Mouse (Mus musculus) right cerebral cortex, postnatal 4 days (tissue): ENCODE results near the gene Mon2.
A peak's percentile ranks its signal among the peaks of the same experiment; 100 is the strongest.

Experiments
- DNase-seq: peaks from one replicate; pipeline ENCODE4 v3.0.0-alpha.2; 2022

The Mon2 gene

DNA sequence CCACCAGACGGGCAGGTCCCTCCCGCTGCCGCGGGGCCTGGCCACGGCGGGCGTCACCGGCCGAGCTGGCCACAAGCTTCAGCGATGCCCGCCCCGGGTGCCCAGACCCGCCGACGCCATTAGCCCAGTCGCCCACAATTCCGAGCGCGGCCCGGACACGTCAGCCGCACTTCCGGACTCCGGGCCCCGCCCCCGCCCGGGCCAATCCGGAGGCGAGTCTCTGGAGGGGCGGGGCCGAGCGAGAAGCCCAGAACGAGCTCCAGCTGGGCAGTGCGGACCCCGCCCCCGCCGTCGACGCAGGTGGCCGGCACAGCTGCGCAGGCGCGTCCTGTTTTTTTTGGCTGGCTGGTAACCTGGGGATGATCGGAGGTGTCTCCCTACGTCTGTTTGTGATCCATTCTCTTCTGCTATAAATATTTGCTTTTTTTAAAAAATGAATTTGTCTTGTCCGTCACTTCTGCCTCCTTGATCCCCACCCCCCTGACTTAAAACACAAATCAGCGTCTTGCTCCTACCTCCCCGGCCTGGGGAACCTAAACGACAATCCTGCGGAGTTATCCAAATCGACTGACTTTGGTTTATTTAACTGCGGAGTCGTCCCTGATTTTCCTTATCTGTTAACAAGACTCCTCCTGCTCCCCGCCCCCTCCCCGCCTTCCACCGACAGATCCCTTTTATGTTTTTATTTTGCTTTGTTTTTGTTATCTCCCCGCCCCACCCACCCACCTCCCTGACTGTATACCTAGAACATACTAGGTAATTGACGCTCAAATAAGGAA lies at the start of gene Mon2:
TSS of gene Mon2 (minus strand) at position 261 of the 779 bp plus-strand sequence.
- DNase-seq: peak; percentile 94

DNA sequence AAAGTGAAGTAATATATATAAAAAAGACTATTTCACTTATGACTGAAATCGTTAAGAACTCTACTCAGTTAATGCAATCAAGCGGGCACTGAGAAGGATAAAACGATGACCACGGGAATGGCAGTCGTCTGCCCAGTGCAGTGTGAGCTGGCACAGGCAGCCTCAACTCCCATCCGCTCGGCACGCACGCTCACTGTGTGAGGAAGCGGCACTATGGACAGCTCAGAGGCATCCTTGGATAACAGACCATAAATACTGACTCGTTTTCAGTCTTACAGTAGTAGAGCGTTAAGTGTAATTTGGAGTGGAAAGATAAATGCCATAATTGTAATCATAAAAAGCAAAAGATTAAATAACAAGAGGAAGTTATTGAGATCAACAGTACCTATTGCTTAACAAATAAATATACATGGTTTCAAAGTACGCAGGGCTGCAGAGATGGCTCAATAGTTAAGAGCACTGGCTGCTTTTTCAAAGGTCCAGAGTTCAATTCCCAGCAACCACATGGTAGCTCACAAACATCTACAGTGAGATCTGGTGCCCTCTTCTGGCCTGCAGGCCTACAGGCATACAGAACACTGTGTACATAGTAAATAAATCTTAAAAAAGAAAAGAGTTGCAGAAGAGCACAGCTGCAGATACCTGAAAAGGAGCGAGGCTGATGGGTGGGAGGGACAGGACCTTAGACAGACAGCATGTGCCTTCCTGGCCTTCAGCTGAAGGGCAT lies 44.5 kb upstream of the Mon2 start:
- no peak for DNase-seq

DNA sequence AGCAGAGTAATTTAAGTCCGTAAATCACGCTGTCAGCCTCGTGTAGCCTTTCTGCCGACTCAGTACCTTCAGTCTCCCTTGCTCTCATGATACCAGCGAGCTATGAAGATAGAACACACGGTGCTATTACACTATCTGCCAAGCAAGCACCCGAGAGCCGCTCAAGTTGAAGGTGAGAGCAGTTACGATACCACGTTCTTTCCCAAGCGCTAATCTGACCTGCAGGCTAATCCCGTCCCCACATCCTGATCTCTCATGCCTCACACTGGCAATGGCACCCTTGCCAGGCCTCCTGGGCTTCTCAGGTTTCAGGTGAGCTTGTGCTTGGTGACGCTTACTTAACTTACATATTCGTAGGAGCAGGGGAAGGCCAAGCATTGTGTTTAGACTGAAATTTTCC lies 40.6 kb upstream of the Mon2 start:
- no peak for DNase-seq

DNA sequence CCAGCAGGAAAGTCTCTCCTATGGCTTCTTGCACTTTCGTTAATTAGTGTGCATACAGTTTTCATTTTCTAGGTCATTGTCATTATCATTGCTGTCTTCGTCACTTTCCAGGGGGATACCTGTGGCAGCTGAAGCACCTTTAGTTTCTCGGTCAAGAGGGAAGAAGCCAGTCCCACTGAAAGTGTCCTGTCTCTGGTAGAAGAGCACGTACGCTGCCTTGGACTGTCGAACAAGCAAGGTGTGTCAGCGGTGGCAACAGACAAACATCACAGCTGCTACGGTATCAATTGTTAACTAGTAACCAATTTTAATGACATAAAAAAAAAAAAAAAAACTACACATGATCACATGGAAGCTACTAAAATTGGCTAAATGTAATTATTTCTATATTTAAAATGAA lies 37.2 kb upstream of the Mon2 start:
- no peak for DNase-seq

DNA sequence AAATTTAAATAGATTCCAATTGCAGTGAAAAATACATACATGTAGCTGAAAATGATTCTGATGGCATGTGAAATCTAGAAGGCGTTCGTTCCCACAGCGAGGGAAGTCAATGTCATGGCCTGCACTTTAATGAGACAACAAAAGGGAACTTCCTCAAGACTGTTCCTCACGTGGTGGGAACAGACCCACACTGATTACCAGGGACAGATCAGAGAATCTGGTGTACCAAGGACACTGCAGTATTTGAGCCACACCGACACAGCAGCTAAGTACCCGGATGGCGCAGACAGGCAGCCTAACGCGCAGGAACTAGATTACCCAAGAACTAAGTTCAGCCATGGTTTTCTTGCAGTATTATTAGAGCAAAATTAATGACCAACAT lies 36.5 kb upstream of the Mon2 start:
- DNase-seq: no peak

DNA sequence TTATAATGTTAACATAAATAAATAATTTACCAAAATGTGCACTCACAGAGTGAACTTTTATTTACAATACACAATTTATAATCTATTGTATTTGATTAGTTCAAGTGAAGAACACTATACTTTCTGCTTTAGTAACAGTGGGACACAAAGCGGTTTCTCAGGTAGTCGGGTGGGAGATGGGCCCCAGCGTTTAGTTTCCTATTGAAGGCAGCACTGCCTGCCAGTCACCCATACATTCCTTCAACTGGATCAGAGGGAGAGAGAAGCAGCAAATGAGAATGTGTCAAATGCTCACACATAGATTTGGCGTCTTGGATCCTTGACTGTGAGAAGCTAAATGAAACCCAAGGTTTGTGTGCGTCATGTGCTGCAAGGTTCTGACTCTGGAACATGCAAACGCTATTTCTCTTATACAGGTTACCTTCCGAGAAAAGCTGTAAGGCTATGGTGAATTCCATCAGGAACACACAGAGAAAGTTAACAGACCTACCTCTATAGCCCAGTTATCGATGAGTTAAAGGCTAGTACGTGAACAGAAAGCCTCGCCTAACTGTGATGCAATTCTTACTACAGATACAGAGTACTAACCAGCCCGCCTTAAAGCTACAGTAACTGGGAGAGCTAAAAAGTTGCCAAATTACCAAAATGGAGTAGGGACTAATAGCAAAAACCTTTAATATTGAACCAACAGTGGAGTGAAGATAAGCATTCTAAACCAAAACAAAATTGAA lies 35.9 kb upstream of the Mon2 start:
- DNase-seq: no peak

DNA sequence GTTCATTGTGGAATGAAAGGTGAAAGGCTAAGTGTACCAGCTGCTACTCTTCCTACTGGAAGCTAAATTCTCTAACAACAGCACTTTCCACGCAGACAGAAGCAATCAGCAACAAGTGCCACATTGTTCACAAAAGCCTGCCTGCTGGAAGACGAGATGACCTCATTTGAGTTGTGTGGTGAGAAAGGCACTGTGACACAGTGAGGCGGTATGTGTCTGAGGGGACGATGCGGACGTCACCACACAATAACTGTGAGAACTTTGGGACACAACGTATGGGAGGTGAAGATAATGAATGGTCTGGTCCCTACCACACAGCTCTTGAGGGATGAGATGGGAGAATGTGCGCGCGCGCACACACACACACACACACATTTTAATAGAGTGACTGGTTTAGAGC lies 34.2 kb upstream of the Mon2 start:
- DNase-seq: no peak

DNA sequence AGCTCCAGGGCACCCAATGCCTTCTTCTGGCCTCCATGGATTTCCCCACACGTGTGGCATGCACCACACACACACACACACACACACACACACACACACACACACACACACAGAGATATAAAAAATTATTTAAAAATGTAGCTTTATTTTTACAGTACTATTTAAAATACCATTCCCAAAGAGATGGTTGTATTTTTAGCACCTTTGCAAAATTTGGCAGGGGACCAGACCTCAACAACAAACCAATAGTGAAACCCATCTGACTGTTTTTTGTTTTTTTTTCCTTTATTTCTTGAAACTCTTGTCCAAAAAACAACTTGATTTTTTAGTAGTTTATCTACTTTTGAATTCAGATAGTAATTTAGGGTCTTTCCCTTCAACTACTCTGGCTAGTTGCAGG lies 32.2 kb upstream of the Mon2 start:
- peak; percentile 35 for DNase-seq

DNA sequence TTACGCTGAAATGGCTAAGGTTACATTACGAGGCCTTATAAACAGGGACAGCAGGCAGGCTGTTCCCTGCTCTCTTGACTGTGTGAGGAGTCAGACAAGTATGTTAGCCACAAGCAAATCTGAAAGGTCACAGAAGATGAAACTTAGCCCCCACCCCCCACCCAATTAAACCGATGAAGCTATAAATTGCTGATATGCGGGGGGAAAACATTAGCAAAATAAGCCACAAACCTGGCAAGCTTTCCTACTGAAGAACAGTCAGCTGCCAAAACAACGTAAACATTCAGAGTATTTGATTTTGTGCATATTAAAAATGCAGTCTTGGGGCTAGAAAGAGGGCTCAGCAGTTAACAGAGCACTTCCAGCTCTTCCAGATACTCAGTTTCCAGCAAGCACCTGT lies 31.8 kb upstream of the Mon2 start:
- DNase-seq: no peak

DNA sequence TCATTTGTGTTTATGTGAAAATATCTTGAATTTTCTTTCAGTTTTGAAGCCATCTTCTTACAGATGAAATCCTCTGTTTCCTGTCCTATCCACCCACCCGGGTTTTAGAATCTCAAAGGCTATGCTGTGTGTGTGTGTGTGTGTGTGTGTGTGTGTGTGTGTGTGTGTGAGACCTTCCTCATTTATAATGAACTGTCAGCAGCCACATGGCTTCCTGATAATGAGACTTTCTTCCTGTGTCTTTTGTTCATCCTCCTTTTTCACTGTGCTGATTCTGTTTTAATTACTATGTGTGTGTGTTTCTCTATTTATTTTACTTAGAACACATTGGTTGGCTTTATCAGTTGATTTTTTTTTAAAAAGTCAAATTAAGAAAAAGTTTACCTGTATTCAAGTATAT lies 25.0 kb upstream of the Mon2 start:
- DNase-seq: no peak

DNA sequence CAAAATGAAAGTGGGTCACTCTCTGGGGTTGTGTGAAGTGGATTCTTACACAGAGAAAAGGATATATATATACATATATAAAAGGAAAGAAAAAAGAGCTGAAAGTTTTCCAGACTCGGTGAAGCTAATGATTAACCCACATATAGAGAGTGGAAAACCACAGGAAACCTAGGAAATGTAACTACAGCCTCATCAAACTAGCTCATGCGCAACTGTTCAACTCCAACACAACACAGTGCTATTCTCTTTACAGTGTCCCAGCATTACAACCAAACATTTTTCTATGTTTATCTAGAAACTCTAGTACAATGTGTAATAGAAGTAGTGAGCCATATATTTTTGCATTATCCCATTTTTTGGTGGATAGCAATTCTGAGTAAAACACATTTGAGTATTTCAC lies 24.3 kb upstream of the Mon2 start:
- DNase-seq: no peak

DNA sequence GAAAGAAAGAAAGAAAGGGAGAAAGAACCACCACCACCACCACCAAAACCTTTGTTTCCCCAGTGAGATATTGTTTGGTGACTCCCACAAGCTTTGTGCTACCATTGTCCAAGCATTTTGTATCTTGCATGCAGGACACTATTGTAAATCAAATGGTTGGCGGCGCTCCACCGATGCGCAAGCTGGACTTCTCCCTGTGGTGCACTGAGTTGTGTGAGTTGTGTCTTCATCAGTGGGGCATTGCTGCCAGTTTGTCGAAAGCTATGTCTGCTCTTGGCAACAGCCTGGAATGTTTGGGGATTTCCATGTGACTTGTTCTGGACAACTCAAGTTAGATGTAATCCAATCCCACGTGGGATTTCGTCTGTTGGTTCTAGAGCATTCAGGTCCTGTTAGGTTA lies 18.2 kb upstream of the Mon2 start:
- DNase-seq: no peak

DNA sequence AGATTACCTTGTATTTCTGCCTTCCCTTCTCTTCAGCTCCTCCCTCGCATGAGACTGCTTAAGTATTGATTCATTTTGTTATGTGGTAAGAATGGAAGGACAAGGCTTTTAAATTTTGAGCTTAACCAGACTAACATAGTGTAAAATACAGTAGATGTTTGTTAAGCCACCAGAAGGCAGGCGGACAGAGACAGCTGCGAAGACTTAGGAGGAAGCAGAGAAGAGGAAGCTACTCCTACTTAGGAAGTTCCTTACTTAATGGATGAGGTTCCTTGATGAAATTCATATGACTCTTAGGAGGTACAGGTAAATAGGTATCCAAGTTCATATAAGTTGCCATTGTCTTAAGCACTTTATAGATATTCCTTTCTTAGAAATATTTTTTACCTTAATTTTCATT lies 16.3 kb upstream of the Mon2 start:
- no peak for DNase-seq

DNA sequence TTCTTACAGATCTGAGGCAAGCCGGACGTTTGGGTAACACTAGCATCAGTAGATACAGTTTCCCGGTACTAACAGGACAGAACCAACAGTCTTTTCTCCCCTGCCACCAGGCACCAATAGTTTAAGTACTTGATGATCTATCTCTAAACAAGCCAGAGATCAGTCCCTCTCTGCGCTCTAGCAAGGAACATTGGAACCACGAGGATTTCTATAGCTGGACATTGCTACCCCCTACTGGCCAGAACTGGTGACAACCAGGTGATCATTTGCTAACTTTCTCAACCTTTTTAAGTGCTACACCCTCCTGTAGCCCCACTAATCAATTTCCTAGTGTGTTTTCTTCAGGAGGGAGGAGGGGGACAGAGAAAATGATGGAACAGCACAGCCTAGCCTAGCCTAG lies 15.4 kb upstream of the Mon2 start:
- DNase-seq: peak; percentile 37

DNA sequence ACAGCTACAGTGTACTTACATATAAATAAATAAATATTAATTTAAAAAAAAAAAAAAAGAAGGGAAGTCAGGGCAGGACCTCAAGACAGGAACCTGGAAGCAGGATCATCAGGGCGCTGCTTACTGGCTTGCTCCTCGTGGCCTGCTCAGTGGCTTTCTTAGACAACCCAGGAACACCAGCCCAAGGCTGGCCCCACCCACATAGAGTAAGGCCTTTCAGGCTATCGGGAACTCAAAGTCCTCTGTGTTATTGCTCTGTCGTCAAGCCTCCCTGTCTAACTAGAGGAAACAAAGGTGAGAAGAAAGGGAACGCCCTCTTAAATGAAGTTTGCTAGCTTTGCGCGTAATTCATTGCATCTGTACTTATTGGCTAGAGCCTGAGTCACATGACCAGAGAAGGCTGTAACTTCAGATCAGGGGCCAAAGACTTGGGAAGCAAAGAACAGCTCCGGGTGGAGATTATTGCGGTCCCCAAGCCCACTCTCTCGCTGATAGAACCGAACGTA lies 13.2 kb upstream of the Mon2 start:
- no peak for DNase-seq

DNA sequence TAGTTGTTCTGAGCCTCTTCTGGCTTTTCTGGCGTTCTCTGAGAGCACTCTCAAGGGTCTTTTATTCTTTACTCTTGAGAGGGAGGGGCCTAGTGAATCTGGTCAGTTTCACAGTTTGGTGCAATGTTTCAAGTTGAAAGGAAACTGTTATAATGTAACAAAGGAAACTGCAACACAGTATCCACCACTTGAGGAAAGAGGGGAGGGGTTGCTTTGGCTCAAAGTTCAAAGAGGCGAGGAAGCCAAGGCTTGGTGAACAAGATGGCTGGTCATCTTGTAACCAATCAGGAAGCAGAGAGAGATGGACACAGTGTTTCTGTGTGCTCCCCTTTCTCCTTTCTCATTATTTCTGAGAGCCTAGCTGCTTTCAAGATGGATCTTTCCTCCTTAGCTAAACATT lies 10.5 kb upstream of the Mon2 start:
- DNase-seq: no peak

DNA sequence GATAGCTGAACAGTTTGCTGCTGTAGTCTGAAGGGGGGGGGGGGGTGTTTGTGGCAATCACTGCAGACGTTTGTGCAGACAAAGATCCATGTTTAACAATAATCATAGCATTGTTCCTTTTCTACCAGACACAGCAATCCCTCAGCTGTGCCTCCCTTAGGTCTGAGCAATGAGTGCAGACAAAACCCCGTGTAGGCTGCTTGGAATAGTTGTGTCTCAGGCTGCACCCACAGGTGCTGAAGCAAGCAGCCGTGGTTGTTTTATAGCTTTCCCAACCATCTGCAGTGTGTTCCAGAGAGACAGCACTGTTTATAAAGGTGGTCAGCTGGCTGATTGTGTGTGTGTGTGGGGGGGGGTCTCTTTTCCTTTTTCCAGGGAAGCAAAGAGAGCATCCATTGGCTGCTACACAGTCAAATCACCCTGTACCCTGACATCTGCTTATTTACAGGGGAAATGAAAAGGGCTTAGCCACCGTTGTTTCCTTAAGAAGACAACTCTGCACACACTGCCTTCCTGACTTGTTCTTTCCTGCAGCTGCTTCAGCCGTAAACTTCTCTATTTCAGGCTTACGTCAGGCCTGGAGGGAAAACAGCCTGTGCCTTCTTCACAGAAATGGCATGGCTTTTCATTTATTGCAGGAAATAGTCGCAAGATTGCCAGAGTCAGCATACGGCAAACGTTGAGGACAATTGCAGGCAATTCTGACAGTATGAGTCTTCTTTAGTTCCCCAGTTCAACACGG lies 8.8 kb upstream of the Mon2 start:
- DNase-seq: no peak

DNA sequence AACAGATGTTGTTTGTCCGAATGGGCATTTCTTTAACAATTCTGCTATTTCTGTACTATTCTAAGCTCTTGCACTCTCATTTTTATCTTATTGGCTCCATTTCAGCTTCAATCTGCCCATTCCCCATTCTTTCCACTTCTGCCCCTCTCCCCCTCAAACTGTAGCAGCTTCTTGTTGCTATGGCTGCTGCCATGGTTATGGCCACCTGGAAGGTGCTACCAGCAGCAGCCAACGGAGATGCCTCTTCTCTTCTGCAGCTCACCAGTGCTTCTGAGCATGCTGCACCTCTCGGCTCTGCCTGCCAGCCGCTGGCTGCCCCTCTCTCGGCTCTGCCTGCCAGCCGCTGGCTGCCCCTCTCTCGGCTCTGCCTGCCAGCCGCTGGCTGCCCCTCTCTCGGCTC lies 8.0 kb upstream of the Mon2 start:
- DNase-seq: no peak

DNA sequence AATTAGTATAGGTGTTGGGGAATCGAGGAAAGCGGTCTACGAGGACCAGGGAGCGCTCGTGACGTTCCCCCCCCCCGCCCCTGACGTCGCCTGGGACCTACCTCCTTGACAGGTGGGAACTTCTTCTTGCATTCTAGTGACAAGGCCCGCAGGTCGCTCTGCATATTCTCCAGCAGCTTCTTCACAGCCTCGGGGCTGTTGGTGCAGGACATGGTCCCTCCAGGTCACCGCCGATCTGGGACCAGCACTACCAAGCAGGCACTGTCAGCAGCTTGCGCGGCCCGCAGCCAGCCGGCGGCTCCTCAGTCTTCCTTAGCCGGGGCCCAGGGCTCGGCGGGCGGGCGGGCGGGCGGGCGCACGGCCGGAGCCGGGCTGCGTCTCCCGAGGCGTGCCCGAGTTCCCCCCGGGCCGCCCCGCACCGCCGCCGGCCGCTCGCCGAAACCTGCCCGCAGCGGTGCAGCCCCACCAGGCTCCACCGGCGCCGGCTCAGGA lies 508 bp downstream of the Mon2 start:
- DNase-seq: peak; percentile 26

DNA sequence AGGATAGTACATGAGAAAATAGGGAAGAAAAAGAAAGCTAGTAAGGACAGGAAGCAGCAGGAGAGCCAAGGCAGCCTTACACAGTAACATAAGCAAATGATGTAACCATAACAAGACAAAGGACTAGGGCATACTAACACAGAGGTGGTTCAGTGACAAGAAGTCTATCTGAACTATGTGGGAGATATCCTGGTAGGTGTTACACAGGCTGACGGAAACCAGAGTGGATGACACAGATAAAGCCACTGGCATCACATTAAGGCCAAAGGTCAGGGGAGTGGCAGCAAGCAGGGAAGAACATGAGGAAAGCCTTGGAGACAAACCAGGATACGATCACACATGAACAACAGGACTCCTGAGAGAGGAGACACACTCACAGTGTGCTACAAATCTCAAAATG lies 4.3 kb downstream of the Mon2 start:
- no peak for DNase-seq

DNA sequence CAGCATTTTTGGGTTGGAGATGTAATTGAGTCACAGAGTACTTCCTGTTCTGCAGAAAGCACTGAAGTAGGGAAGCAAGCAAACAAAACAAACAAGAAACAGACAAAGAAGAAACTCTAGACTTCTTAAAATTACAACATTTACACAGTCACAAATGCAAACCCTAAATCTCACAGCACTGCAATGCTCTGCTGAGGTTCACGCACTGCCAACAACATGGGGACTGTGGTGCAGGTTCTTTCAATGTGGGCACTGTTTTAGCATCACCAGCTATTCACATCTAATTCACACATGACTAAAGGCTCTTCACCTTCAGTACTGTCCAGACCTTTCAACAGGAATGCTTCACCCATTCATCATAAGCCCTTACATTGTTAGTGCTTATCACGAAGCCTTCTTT lies 13.3 kb downstream of the Mon2 start:
- no peak for DNase-seq

DNA sequence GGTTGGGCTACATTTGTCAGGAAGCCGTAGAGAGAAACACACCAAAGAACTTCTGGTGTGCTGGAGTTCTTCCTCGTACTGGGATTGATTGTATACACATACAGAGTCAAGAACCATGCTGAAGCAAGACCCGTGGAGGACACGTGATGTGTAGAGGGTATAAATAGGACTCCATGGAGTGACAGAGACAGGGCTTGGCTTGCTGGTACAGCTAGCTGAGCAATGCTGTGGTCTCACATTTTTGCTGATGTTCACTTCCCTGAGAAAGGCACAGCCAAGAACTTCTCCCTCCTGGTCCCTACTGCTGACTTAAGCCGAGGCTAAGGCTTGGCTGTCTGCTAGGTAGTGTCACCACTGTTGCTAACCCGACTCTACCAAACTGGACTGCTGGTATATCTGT lies 15.5 kb downstream of the Mon2 start:
- no peak for DNase-seq

DNA sequence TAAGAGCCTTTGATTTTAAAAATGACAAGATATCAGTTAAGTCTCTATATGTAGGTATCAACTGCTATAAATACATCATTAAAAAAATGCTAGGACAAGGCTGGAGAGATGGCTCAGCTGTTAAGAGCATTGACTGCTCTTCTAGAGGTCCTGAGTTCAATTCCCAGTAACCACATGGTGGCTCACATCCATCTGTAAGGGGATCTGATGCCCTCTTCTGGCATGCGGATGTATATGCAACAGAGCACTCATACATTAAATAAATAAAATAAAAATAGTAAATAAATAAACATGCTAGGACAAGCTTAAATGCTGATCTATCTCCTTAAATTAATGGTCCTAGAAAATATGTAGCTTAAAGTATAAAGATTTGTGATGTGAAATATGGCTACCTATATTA lies 19.2 kb downstream of the Mon2 start:
- no peak for DNase-seq
